Mouse (Mus musculus) cerebellum, adult 9-10 months (tissue): ENCODE measurements around the gene Rhpn2.
"Not testable (repeated sequence)": the region's sequence is repeated elsewhere in the genome, so short reads cannot be mapped to it uniquely, and the experiment has no call there.

Experiments used
- DNase-seq: peaks from one replicate; pipeline ENCODE4 v3.0.0; 2022

The Rhpn2 gene

GRCm38 (mm10) chr7:35333692-35334526 lies at the start of gene Rhpn2:
Rhpn2 (plus strand) TSS chr7:35334170.
- DNase-seq: peak; percentile 100

- DNase-seq: no peak
Measured at GRCm38 (mm10) chr7:35293464-35293863, 40.5 kb upstream of the Rhpn2 start.

- DNase-seq: no peak
Measured at GRCm38 (mm10) chr7:35295631-35296030, 38.3 kb upstream of the Rhpn2 start.

GRCm38 (mm10) chr7:35297886-35298285 lies 36.1 kb upstream of the Rhpn2 start:
- DNase-seq: no peak

GRCm38 (mm10) chr7:35299656-35300055 lies 34.3 kb upstream of the Rhpn2 start:
- DNase-seq: peak; percentile 19

GRCm38 (mm10) chr7:35300792-35301191 lies 33.2 kb upstream of the Rhpn2 start:
- DNase-seq: no peak

- no peak for DNase-seq
Measured at GRCm38 (mm10) chr7:35311214-35311613, 22.8 kb upstream of the Rhpn2 start.

GRCm38 (mm10) chr7:35314156-35314555 lies 19.8 kb upstream of the Rhpn2 start:
- DNase-seq: no peak

GRCm38 (mm10) chr7:35317729-35318609 lies 16.0 kb upstream of the Rhpn2 start, which contains the start of gene Gpatch1:
Gpatch1 (minus strand) TSS chr7:35318440.
- peak; percentile 95 for DNase-seq

- not testable (repeated sequence) for DNase-seq
Measured at GRCm38 (mm10) chr7:35319221-35319620, 14.7 kb upstream of the Rhpn2 start.

- DNase-seq: no peak
Measured at GRCm38 (mm10) chr7:35319755-35320154, 14.2 kb upstream of the Rhpn2 start.

- DNase-seq: no peak
Measured at GRCm38 (mm10) chr7:35322161-35322560, 11.8 kb upstream of the Rhpn2 start.

GRCm38 (mm10) chr7:35322732-35323420 lies 11.1 kb upstream of the Rhpn2 start:
- DNase-seq: no peak

- DNase-seq: no peak
Measured at GRCm38 (mm10) chr7:35331590-35331989, 2.4 kb upstream of the Rhpn2 start.

- DNase-seq: no peak
Measured at GRCm38 (mm10) chr7:35333231-35333651, 729 bp upstream of the Rhpn2 start.

- peak; percentile 67 for DNase-seq
Measured at GRCm38 (mm10) chr7:35334527-35335452, 820 bp downstream of the Rhpn2 start.

- DNase-seq: no peak
Measured at GRCm38 (mm10) chr7:35340196-35340595, 6.2 kb downstream of the Rhpn2 start.

GRCm38 (mm10) chr7:35341282-35341681 lies 7.3 kb downstream of the Rhpn2 start:
- DNase-seq: no peak

GRCm38 (mm10) chr7:35342498-35342897 lies 8.5 kb downstream of the Rhpn2 start:
- no peak for DNase-seq

GRCm38 (mm10) chr7:35344785-35345330 lies 10.9 kb downstream of the Rhpn2 start:
- no peak for DNase-seq

GRCm38 (mm10) chr7:35347918-35348700 lies 14.1 kb downstream of the Rhpn2 start:
- no peak for DNase-seq
